Mouse (Mus musculus): ENCODE measurements around the gene Zfp72. TPM values are rescaled to one million over a fixed set of nuclear protein-coding genes. Genes with fewer than 3 reads are reported as not detected.

Zfp72 gene
- total RNA-seq, 2 experiments from 2014 or later: 1.0 to 1.6 TPM

Other genes with a start within 250 kb of the Zfp72 start
- 31.8 and 34.2 TPM in 2 replicates for gene Exoc3, start 182.1 kb downstream of the Zfp72 start, total RNA-seq (2014; fragmentation: Nextera tagmentation)
- 30.3 and 38.6 TPM in 2 replicates for gene Exoc3, start 182.1 kb downstream of the Zfp72 start, total RNA-seq (2017)
- gene Ahrr, start 98.5 kb downstream of the Zfp72 start, total RNA-seq (2014; fragmentation: Nextera tagmentation): not detected in 2 replicates
- 0.80 TPM in 1 of 2 replicates, not detected in the other for gene Ahrr, start 98.5 kb downstream of the Zfp72 start, total RNA-seq (2017)
- gene Pdcd6, start 73.3 kb downstream of the Zfp72 start, total RNA-seq (2014; fragmentation: Nextera tagmentation): 102 and 146 TPM in 2 replicates
- 107 and 126 TPM in 2 replicates for gene Pdcd6, start 73.3 kb downstream of the Zfp72 start, total RNA-seq (2017)
- gene Sdha, start 40.6 kb downstream of the Zfp72 start, total RNA-seq (2014; fragmentation: Nextera tagmentation): 173 and 209 TPM in 2 replicates
- 330 and 537 TPM in 2 replicates for gene Sdha, start 40.6 kb downstream of the Zfp72 start, total RNA-seq (2017)
- gene Ccdc127, start 40.5 kb downstream of the Zfp72 start, total RNA-seq (2014; fragmentation: Nextera tagmentation): 21.0 and 28.1 TPM in 2 replicates
- gene Ccdc127, start 40.5 kb downstream of the Zfp72 start, total RNA-seq (2017): 41.0 and 71.2 TPM in 2 replicates
- gene Lrrc14b, start 26.8 kb downstream of the Zfp72 start, total RNA-seq (2014; fragmentation: Nextera tagmentation): not detected in 2 replicates
- not detected in 2 replicates for gene Lrrc14b, start 26.8 kb downstream of the Zfp72 start, total RNA-seq (2017)
- gene Ftl1-ps1, start 8.9 kb upstream of the Zfp72 start, total RNA-seq (2014; fragmentation: Nextera tagmentation): 33.0 and 41.4 TPM in 2 replicates
- 13.7 and 17.1 TPM in 2 replicates for gene Ftl1-ps1, start 8.9 kb upstream of the Zfp72 start, total RNA-seq (2017)
- gene Zfp825, start 103.2 kb upstream of the Zfp72 start, total RNA-seq (2014; fragmentation: Nextera tagmentation): 10.5 and 15.8 TPM in 2 replicates
- gene Zfp825, start 103.2 kb upstream of the Zfp72 start, total RNA-seq (2017): 3.4 and 15.7 TPM in 2 replicates
- gene Erap1, start 248.7 kb upstream of the Zfp72 start, total RNA-seq (2014; fragmentation: Nextera tagmentation): 22.6 and 50.3 TPM in 2 replicates
- gene Erap1, start 248.7 kb upstream of the Zfp72 start, total RNA-seq (2017): 38.8 and 156 TPM in 2 replicates

All from megakaryocyte-erythroid progenitor cell, adult 5-6 weeks (primary cell).